Mouse (Mus musculus) midbrain, embryonic 16.5 days (tissue): Measurements from ENCODE around the gene Exog. TPM values are rescaled to one million over a fixed set of nuclear protein-coding genes. Genes with fewer than 3 reads are reported as not detected.

Experiments used
- ATAC-seq: fragments of 200-750 bp; cut with Nextera tagmentation; 2 replicates; pipeline ENCODE4 v1.8.0; 2017; ENCODE audit warnings: moderate TSS enrichment
- H3K27ac ChIP-seq: fragments of 300-500 bp; sonication (generic); 2 replicates; pipeline ENCODE4 v1.5.1; 2014; ENCODE audit warnings: mild to moderate bottlenecking, low read length, mixed read lengths
- H3K27me3 ChIP-seq: fragments of 300-500 bp; sonication (generic); 2 replicates; pipeline ENCODE4 v1.6.1; 2014; ENCODE audit warnings: low read depth, low read length, mixed read lengths; ENCODE audit not compliant: control insufficient read depth, insufficient read depth
- H3K36me3 ChIP-seq: fragments of 300-500 bp; sonication (generic); 2 replicates; pipeline ENCODE4 v1.6.1; 2014; ENCODE audit warnings: mild to moderate bottlenecking, low read length, moderate library complexity, mixed read lengths; ENCODE audit not compliant: control insufficient read depth, insufficient read depth
- H3K4me1 ChIP-seq: fragments of 300-500 bp; sonication (generic); 2 replicates; pipeline ENCODE4 v1.6.1; 2014; ENCODE audit warnings: mild to moderate bottlenecking, low read length, mixed read lengths; ENCODE audit not compliant: control insufficient read depth, insufficient read depth
- H3K4me2 ChIP-seq: fragments of 300-500 bp; sonication (generic); 2 replicates; pipeline ENCODE4 v1.6.1; 2014; ENCODE audit warnings: mild to moderate bottlenecking, low read length, mixed read lengths
- H3K4me3 ChIP-seq: fragments of 300-500 bp; sonication (generic); 2 replicates; pipeline ENCODE4 v1.5.1; 2014; ENCODE audit warnings: low read depth, mild to moderate bottlenecking, low read length, moderate library complexity, mixed read lengths
- H3K9ac ChIP-seq: fragments of 300-500 bp; sonication (generic); 2 replicates; pipeline ENCODE4 v1.6.1; 2014; ENCODE audit warnings: low read depth, low read length, mixed read lengths
- H3K9me3 ChIP-seq: fragments of 300-500 bp; sonication (generic); replicated peaks from 2 replicates; pipeline ENCODE4 v1.6.1; 2014; ENCODE audit warnings: mild to moderate bottlenecking, low read length, mixed read lengths; ENCODE audit not compliant: control insufficient read depth, poor library complexity, severe bottlenecking
- WGBS: fragments of 180-500 bp; shearing (Covaris S2); extraction: QIAGEN DNeasy Blood & Tissue Kit; methylation state at CpG from one replicate; pipeline ENCODE4 v1.1.7; 2014; 5-methylcytosine and 5-hydroxymethylcytosine counted together
- polyA plus RNA-seq: library from polyadenylated mRNA; unstranded; fragments of >200 nt; fragmentation: Nextera tagmentation; extraction: Ambion mirVana; gene quantifications from 2 replicates; pipeline ENCODE4 v1.2.1, GENCODE M21; 2015

Exog gene
- polyA plus RNA-seq, 1 experiment from 2014 or later, result 53.3 TPM

- no peak overlapping the region for H3K27ac ChIP-seq
- H3K36me3 ChIP-seq, result no peaks in the 10 kb centered on the region
- no peak for ATAC-seq
- H3K4me1 ChIP-seq, result peaks cover 5% of the 10 kb centered on the region; the same call in 1 of the 2 replicates
- no peaks in the 10 kb centered on the region for H3K9me3 ChIP-seq
- H3K9ac ChIP-seq, result no peak overlapping the region
- no peak overlapping the region for H3K4me2 ChIP-seq
- no peaks in the 10 kb centered on the region; the same call in 1 of the 2 replicates for H3K27me3 ChIP-seq
- no peak overlapping the region for H3K4me3 ChIP-seq
- 53% methylated on average over 9 of the region's 9 CpGs for WGBS
These were observed 39.7 kb downstream of the Exog start for GRCm38 (mm10) chr9:119484420-119484819.

GRCm38 (mm10) chr9:119484868-119485267 lies 40.1 kb downstream of the Exog start:
- H3K9me3 ChIP-seq, result no peaks in the 10 kb centered on the region

GRCm38 (mm10) chr9:119496354-119496753 lies 51.6 kb downstream of the Exog start:
- no peak overlapping the region for H3K4me3 ChIP-seq

More at GRCm38 (mm10) chr9:119484868-119485267, 40.1 kb downstream of the Exog start:
- WGBS, result 87% methylated on average over 13 of the region's 13 CpGs
- Histone ChIP-seq H3K27me3 (no peaks in the 10 kb centered on the region; the same call in 1 of the 2 replicates), H3K4me1 (peaks cover 5% of the 10 kb centered on the region; the same call in 1 of the 2 replicates), H3K27ac (no peak overlapping the region), H3K9ac (no peak overlapping the region), H3K4me3 (no peak overlapping the region), H3K4me2 (no peak overlapping the region), H3K36me3 (no peaks in the 10 kb centered on the region)
- ATAC-seq, result no peak

GRCm38 (mm10) chr9:119496960-119497359 lies 52.2 kb downstream of the Exog start:
- H3K36me3 ChIP-seq, result no peaks in the 10 kb centered on the region
- H3K9ac ChIP-seq, result no peak overlapping the region
- no peaks in the 10 kb centered on the region for H3K9me3 ChIP-seq
- 75% methylated on average over 5 of the region's 5 CpGs for WGBS
- H3K4me3 ChIP-seq, result no peak overlapping the region
- no peak overlapping the region for H3K27ac ChIP-seq
- no peak for ATAC-seq
- H3K27me3 ChIP-seq, result no peaks in the 10 kb centered on the region
- no peak overlapping the region for H3K4me2 ChIP-seq
- no peaks in the 10 kb centered on the region for H3K4me1 ChIP-seq

More at GRCm38 (mm10) chr9:119496354-119496753, 51.6 kb downstream of the Exog start:
- H3K27me3 ChIP-seq, result no peaks in the 10 kb centered on the region
- H3K27ac ChIP-seq, result no peak overlapping the region
- H3K9me3 ChIP-seq, result no peaks in the 10 kb centered on the region
- H3K4me2 ChIP-seq, result no peak overlapping the region
- no peak for ATAC-seq
- no peaks in the 10 kb centered on the region for H3K4me1 ChIP-seq
- H3K36me3 ChIP-seq, result no peaks in the 10 kb centered on the region
- 85% methylated on average over 9 of the region's 9 CpGs for WGBS
- no peak overlapping the region for H3K9ac ChIP-seq

- Histone ChIP-seq H3K9ac (no peak overlapping the region), H3K4me3 (no peak overlapping the region), H3K27ac (no peak overlapping the region), H3K9me3 (no peaks in the 10 kb centered on the region), H3K4me2 (no peak overlapping the region), H3K36me3 (no peaks in the 10 kb centered on the region), H3K4me1 (no peaks in the 10 kb centered on the region), H3K27me3 (no peaks in the 10 kb centered on the region)
- 89% methylated on average over 15 of the region's 15 CpGs for WGBS
- no peak for ATAC-seq
These were observed 53.0 kb downstream of the Exog start for GRCm38 (mm10) chr9:119497546-119498246.

- 79% methylated on average over 9 of the region's 9 CpGs for WGBS
- Histone ChIP-seq H3K4me3 (no peak overlapping the region), H3K9me3 (no peaks in the 10 kb centered on the region), H3K27ac (no peak overlapping the region), H3K36me3 (no peaks in the 10 kb centered on the region), H3K4me1 (no peaks in the 10 kb centered on the region), H3K4me2 (no peak overlapping the region), H3K27me3 (no peaks in the 10 kb centered on the region), H3K9ac (no peak overlapping the region)
- no peak for ATAC-seq
These were observed 53.5 kb downstream of the Exog start for GRCm38 (mm10) chr9:119498247-119498607.

- H3K36me3 ChIP-seq, result no peaks in the 10 kb centered on the region
- WGBS, result 90% methylated on average over 7 of the region's 7 CpGs
- no peak for ATAC-seq
These were observed 54.1 kb downstream of the Exog start for GRCm38 (mm10) chr9:119498885-119499284.

GRCm38 (mm10) chr9:119503613-119504012 lies 58.9 kb downstream of the Exog start:
- Histone ChIP-seq H3K9ac (no peak overlapping the region), H3K4me2 (no peak overlapping the region), H3K27ac (no peak overlapping the region), H3K4me1 (no peaks in the 10 kb centered on the region), H3K36me3 (no peaks in the 10 kb centered on the region), H3K9me3 (0 out of 2 replicates have a peak, but pooled peaks cover 4% of the 10 kb centered on the region), H3K27me3 (no peaks in the 10 kb centered on the region), H3K4me3 (no peak overlapping the region)
- 94% methylated on average over 9 of the region's 9 CpGs for WGBS
- ATAC-seq, result no peak

More at GRCm38 (mm10) chr9:119498885-119499284, 54.1 kb downstream of the Exog start:
- no peaks in the 10 kb centered on the region for H3K27me3 ChIP-seq
- no peak overlapping the region for H3K4me2 ChIP-seq
- no peak overlapping the region for H3K9ac ChIP-seq
- H3K4me3 ChIP-seq, result no peak overlapping the region
- no peaks in the 10 kb centered on the region for H3K4me1 ChIP-seq
- no peaks in the 10 kb centered on the region for H3K9me3 ChIP-seq
- H3K27ac ChIP-seq, result no peak overlapping the region

GRCm38 (mm10) chr9:119504981-119505658 lies 60.4 kb downstream of the Exog start:
- no peak for ATAC-seq
- no peaks in the 10 kb centered on the region for H3K27me3 ChIP-seq
- no peaks in the 10 kb centered on the region for H3K4me1 ChIP-seq
- H3K9ac ChIP-seq, result no peak overlapping the region
- whole genome bisulfite sequencing, result 77% methylated on average over 11 of the region's 11 CpGs
- 0 out of 2 replicates have a peak, but pooled peaks cover 4% of the 10 kb centered on the region for H3K9me3 ChIP-seq
- no peaks in the 10 kb centered on the region for H3K36me3 ChIP-seq
- H3K4me3 ChIP-seq, result no peak overlapping the region
- no peak overlapping the region for H3K27ac ChIP-seq
- no peak overlapping the region for H3K4me2 ChIP-seq
